Mouse (Mus musculus): ENCODE measurements at regions not wholly inside any gene's neighbourhood (a gene's known extent, or its start where the extent isn't known, plus 50 kb on each side); places are given as distances from the start of the nearest gene placed in this dataset.

GRCm38 (mm10) chr13:107752745-107753144 is 291.5 kb upstream of the Smim15 start:
- no peak for DNase-seq (ENCODE audit: low read depth, low spot score)
- Histone ChIP-seq H3K27ac (ENCODE audit: insufficient read depth, low read depth, low read length, poor library complexity, severe bottlenecking) (no peak overlapping the region), H3K4me3 (ENCODE audit: insufficient read depth in 1 of 2, low read depth in 1 of 2, low read length in 2 of 2, poor library complexity in 1 of 2, severe bottlenecking in 1 of 2) (no peak overlapping the region), H3K36me3 (ENCODE audit: control insufficient read depth, insufficient read depth, low read length, poor library complexity, severe bottlenecking) (no peaks in the 10 kb centered on the region), H3K9ac (ENCODE audit: insufficient read depth, low read depth, low read length, poor library complexity, severe bottlenecking) (no peak overlapping the region), H3K9me3 (ENCODE audit: control insufficient read depth, insufficient read depth, low read depth, low read length) (no peaks in the 10 kb centered on the region), H3K4me1 (ENCODE audit: control insufficient read depth in 2 of 2, insufficient read depth in 2 of 2, low read length in 2 of 2, poor library complexity in 1 of 2) (no peaks in the 10 kb centered on the region)
- TF ChIP-seq MAFK (IDR thresholded peaks at IDR 0.05; ENCODE audit: insufficient read depth, low read depth, low read length) (no peak), CHD2 (IDR thresholded peaks at IDR 0.05; ENCODE audit: low read depth, low read length) (no peak), HCFC1 (IDR thresholded peaks at IDR 0.05; ENCODE audit: borderline replicate concordance, insufficient read depth, low read length) (no peak), ZC3H11A (IDR thresholded peaks at IDR 0.05; ENCODE audit: borderline replicate concordance, low read depth, low read length) (no peak), ZNF384 (IDR thresholded peaks at IDR 0.05; ENCODE audit: low read depth, low read length) (no peak)
- in situ Hi-C loops (cut with MboI; ENCODE audit: low sequenced_read_pairs in 2 of 2, unreplicated experiment in 2 of 2) = no loop called here

DNA sequence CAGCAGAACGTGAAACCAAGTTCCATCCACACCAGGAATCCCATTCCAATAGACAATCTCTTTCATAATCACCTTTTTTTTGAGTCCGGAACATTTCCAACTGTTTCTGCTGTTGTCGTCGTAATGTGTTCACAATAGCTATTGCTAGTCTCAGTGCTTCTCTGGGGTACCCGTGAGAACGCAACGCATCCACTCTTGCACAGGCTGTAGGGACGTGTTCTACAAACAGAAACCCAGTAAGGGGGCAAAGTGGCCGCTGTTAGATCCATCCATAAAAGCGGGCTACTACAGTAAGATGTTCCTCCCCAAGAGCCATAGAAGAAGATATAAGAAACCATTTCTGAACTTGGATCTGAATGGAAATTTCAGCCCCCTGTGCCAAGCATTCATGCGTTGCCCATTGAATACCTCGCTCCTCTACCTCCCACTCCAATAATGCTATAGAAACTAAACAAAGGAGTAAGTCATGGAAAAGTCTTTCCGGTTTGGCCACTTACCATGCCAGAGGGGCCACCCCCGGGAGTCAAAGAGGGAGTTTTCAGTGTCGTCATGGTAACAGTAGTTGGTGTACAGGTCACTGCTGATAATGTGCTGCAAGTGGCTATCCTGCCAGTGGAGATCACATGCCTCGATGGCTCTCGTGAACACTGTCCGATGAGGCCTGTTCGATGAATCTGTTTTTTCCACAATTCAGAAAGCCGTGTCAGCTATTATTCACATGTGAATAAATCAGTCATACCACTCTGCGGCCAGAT is 300.6 kb upstream of the Smim15 start:
- TF ChIP-seq ZNF384 (IDR thresholded peaks at IDR 0.05; ENCODE audit: low read depth, low read length) = no peak
- no peak for TF ChIP-seq CHD2 (IDR thresholded peaks at IDR 0.05; ENCODE audit: low read depth, low read length)
- TF ChIP-seq ZC3H11A (IDR thresholded peaks at IDR 0.05; ENCODE audit: borderline replicate concordance, low read depth, low read length) = no peak
- no peak for TF ChIP-seq HCFC1 (IDR thresholded peaks at IDR 0.05; ENCODE audit: borderline replicate concordance, insufficient read depth, low read length)
- no peak for TF ChIP-seq MAFK (IDR thresholded peaks at IDR 0.05; ENCODE audit: insufficient read depth, low read depth, low read length)
- Histone ChIP-seq H3K9ac (ENCODE audit: insufficient read depth, low read depth, low read length, poor library complexity, severe bottlenecking) (no peak overlapping the region), H3K9me3 (ENCODE audit: control insufficient read depth, insufficient read depth, low read depth, low read length) (no peaks in the 10 kb centered on the region), H3K27ac (ENCODE audit: insufficient read depth, low read depth, low read length, poor library complexity, severe bottlenecking) (no peak overlapping the region), H3K4me3 (ENCODE audit: insufficient read depth in 1 of 2, low read depth in 1 of 2, low read length in 2 of 2, poor library complexity in 1 of 2, severe bottlenecking in 1 of 2) (no peak overlapping the region), H3K36me3 (ENCODE audit: control insufficient read depth, insufficient read depth, low read length, poor library complexity, severe bottlenecking) (peaks cover 5% of the 10 kb centered on the region; the same call in 1 of the 2 replicates), H3K4me1 (ENCODE audit: control insufficient read depth in 2 of 2, insufficient read depth in 2 of 2, low read length in 2 of 2, poor library complexity in 1 of 2) (peaks cover 0 to 2% of the 10 kb centered on the region in 2 experiments; a peak in 1 of 4 replicates)
- no peak for DNase-seq (ENCODE audit: low read depth, low spot score)
- in situ Hi-C loops (cut with MboI; ENCODE audit: low sequenced_read_pairs in 2 of 2, unreplicated experiment in 2 of 2) = no loop called here

- TF ChIP-seq ZNF384 (IDR thresholded peaks at IDR 0.05; ENCODE audit: low read depth, low read length) (no peak), ZC3H11A (IDR thresholded peaks at IDR 0.05; ENCODE audit: borderline replicate concordance, low read depth, low read length) (no peak), CHD2 (IDR thresholded peaks at IDR 0.05; ENCODE audit: low read depth, low read length) (no peak), MAFK (IDR thresholded peaks at IDR 0.05; ENCODE audit: insufficient read depth, low read depth, low read length) (no peak), HCFC1 (IDR thresholded peaks at IDR 0.05; ENCODE audit: borderline replicate concordance, insufficient read depth, low read length) (no peak)
- Histone ChIP-seq H3K4me3 (ENCODE audit: insufficient read depth in 1 of 2, low read depth in 1 of 2, low read length in 2 of 2, poor library complexity in 1 of 2, severe bottlenecking in 1 of 2) (no peak overlapping the region), H3K36me3 (ENCODE audit: control insufficient read depth, insufficient read depth, low read length, poor library complexity, severe bottlenecking) (peaks cover 3% of the 10 kb centered on the region), H3K27ac (ENCODE audit: insufficient read depth, low read depth, low read length, poor library complexity, severe bottlenecking) (no peak overlapping the region), H3K4me1 (ENCODE audit: control insufficient read depth in 2 of 2, insufficient read depth in 2 of 2, low read length in 2 of 2, poor library complexity in 1 of 2) (no peaks in the 10 kb centered on the region), H3K9me3 (ENCODE audit: control insufficient read depth, insufficient read depth, low read depth, low read length) (no peaks in the 10 kb centered on the region), H3K9ac (ENCODE audit: insufficient read depth, low read depth, low read length, poor library complexity, severe bottlenecking) (no peak overlapping the region)
- no peak for DNase-seq (ENCODE audit: low read depth, low spot score)
- in situ Hi-C loops (cut with MboI; ENCODE audit: low sequenced_read_pairs in 2 of 2, unreplicated experiment in 2 of 2) = no loop called here
These were observed 307.7 kb upstream of the Smim15 start for GRCm38 (mm10) chr13:107736581-107736980.

GRCm38 (mm10) chr13:107734161-107734905 is 309.9 kb upstream of the Smim15 start:
- Histone ChIP-seq H3K4me1 (ENCODE audit: control insufficient read depth in 2 of 2, insufficient read depth in 2 of 2, low read length in 2 of 2, poor library complexity in 1 of 2) (no peaks in the 10 kb centered on the region), H3K9me3 (ENCODE audit: control insufficient read depth, insufficient read depth, low read depth, low read length) (no peaks in the 10 kb centered on the region), H3K9ac (ENCODE audit: insufficient read depth, low read depth, low read length, poor library complexity, severe bottlenecking) (no peak overlapping the region), H3K27ac (ENCODE audit: insufficient read depth, low read depth, low read length, poor library complexity, severe bottlenecking) (no peak overlapping the region), H3K36me3 (ENCODE audit: control insufficient read depth, insufficient read depth, low read length, poor library complexity, severe bottlenecking) (peaks cover 5% of the 10 kb centered on the region), H3K4me3 (ENCODE audit: insufficient read depth in 1 of 2, low read depth in 1 of 2, low read length in 2 of 2, poor library complexity in 1 of 2, severe bottlenecking in 1 of 2) (no peak overlapping the region)
- TF ChIP-seq ZNF384 (IDR thresholded peaks at IDR 0.05; ENCODE audit: low read depth, low read length) (no peak), CHD2 (IDR thresholded peaks at IDR 0.05; ENCODE audit: low read depth, low read length) (no peak), HCFC1 (IDR thresholded peaks at IDR 0.05; ENCODE audit: borderline replicate concordance, insufficient read depth, low read length) (no peak), ZC3H11A (IDR thresholded peaks at IDR 0.05; ENCODE audit: borderline replicate concordance, low read depth, low read length) (no peak)
- no peak for DNase-seq (ENCODE audit: low read depth, low spot score)
- in situ Hi-C loops (cut with MboI; ENCODE audit: low sequenced_read_pairs in 2 of 2, unreplicated experiment in 2 of 2) = no loop called here
